Mouse (Mus musculus): ENCODE data around the gene Bri3.
"Not testable (repeated sequence)": the region's sequence is repeated elsewhere in the genome, so short reads cannot be mapped to it uniquely, and the experiment has no call there.

Gene Bri3

DNA sequence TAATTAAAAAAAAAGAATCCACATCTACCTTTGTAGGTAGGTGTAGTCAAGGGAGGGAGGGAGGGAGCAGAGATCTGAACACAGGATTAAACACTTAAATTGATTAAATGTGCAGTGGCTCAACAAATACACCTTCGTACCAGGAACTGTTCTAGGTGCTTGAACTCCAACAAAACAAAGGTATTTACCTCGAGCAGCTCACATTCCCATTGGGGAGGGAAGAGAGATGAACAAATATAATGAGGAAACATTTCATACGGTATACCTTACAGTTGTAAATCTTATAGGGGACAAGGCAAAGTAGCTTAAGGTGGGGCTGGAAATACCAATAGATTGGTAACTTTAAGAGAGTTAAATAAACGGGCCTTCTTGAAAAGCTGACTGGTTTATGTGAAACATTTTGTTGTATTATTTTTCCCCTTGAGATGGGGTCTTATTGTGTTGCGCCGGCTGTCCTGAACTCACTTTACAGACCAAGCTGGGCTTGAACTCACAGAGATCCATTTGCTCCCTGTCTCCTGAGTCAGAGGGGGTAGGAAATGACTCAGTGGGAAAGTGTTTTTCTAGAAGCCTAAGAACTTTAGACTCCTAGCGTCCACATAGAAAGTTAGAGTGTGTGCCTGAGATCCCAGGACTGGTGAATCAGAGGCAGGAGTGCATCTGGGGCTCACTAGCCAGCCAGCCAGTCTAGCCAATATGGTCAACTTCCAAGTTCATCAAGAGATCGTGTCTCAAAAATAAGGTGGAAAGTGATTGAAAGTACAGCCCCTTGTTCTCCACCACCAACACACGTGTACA, 108.2 kb downstream of the Bri3 start:
- in situ Hi-C loops (cut with MboI; ENCODE audit: low sequenced_read_pairs): no loop called here

DNA sequence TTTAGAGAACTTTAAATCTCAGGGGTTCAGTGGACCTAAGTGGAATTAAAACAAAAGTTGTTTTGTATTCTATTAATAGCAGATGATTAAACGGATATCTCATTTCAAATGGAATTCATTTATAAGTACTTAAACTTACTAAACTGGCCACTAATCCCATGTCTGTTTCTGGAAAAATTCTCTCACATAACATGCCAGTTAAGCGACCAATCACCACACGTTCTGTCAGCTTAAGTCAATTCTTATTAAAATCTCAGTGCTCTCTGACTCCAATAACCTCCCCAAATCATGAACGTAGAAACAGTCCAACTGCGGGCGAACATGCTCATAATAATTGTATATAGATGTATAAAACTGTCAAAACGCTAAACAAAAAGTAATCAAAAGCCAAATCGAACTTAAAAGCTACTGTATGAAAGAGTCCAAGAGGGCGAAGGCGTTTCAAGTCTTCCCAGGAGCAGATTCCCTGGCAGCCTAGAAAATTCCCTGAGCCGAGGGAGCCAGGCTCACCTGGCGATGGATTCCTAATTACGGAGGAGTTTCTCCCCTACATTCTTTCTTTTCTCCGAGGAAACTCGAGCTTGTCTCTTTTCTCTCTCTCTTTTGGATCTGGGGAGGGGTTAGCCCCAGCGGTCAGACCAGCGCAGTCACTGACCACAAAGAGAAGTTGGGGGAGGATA, 112.7 kb downstream of the Bri3 start:
- in situ Hi-C loops (cut with MboI; ENCODE audit: low sequenced_read_pairs): no loop called here

DNA sequence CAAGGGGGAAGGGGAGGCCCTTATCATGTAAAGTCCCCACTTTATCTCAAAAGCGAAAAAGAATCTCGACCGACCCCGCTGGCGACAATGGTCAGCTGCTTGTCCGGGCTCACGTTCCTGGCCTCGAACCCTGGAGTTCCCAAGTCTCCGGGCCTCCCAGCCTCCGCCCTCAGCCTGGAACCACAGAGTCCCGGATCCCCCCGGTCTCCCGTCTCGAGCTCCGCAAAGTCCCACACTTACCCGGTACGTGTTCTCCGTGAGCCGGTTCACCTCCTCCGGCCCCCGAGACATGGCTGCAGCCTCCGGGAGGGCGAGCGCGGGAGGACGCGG, 113.3 kb downstream of the Bri3 start:
- in situ Hi-C loops (cut with MboI; ENCODE audit: low sequenced_read_pairs): no loop called here

DNA sequence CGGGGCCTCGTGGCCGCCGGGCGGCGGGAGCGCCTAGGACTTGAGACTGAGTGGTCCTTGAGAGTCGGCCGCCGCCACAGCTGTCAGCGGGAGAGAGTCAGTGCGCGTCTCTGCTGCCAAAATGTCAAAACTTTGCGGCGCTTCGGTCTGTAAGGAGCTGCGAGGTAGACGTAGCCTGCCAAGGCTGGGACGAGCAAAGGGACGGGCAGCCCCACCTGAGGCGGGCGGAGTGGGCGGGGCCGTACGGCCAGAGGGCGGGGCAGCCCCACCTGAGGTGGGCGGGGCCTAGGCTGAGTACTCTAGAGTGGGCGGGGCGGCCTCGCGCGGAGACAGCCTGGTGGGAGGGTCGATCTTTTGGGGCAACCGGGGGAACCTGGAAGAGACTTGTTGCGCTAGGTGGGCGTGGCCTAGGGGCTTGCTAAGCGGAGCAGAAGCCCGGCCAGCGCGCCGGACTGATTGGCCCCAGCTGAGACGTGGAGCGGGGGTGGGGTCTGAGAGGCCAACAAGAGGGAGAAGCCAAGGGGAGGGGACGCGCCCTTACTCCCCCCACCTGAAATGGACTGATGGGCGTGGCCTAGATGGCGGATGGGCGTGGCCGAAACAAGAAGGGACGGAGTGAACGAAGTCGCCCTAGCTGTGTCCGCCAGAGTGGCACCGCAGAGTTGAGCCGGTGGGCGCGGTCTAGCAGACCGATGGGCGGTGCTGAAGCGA, 113.8 kb downstream of the Bri3 start, which contains the start of gene Baiap2l1:
Gene Baiap2l1, minus strand, starts transcription at position 232 of the 711 bp plus-strand sequence.
- in situ Hi-C loops (cut with MboI; ENCODE audit: low sequenced_read_pairs): no loop called here

DNA sequence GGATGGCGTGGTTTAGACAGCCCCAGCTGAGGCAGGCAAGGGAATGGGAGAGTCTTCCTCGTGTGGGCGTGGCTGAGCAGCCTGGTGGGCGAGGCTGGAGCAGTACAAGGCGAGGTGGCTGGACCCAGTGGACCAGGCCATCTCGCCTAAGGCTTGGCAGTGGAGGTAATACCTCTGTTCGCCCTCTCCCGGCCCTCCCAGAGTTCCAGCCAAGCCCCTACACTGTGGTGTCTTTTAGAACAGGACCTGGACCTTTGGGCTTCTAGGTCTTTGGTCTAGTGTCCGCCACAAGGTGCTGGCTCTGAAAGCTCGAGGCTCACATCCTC, 114.3 kb downstream of the Bri3 start:
- in situ Hi-C loops (cut with MboI; ENCODE audit: low sequenced_read_pairs): no loop called here

DNA sequence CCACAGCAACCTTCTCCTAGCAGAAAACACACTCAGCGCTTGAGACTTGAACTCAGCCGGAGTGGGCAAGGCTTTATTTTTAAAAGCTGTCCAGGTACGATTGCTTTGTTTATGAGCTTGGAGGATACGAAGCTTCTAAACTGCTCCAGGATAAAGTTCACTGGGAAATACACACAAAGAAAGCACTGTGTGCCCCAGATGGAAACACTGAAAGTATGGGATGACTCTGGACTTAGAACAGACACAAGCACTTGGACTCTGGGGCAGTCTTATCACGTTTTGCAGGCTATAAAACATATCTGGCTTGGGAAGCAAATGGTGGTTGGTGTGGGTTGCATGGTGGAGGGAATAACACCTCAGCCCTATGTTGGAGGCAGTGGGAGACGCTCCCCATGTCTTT, 115.6 kb downstream of the Bri3 start:
- in situ Hi-C loops (cut with MboI; ENCODE audit: low sequenced_read_pairs): no loop called here

DNA sequence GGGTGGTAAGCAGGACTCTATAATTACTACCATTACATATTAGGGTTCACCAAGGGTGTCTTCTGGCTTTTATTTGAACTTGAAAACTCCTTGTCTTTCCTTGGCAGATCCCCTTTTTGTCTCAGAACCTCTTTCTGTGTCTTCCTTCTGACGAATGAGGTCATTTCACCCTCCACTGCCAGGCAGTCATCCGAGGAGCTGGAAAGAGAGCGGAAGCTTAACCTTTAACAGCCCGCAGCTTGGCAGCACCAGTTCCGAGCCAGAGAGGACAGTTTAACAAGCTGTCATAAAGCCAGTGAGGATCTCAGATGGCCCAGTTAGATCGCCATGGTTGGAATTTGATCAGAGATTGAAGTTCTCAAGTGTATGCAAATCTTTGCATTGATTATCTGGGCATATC, 116.1 kb downstream of the Bri3 start:
- in situ Hi-C loops (cut with MboI; ENCODE audit: low sequenced_read_pairs): no loop called here

DNA sequence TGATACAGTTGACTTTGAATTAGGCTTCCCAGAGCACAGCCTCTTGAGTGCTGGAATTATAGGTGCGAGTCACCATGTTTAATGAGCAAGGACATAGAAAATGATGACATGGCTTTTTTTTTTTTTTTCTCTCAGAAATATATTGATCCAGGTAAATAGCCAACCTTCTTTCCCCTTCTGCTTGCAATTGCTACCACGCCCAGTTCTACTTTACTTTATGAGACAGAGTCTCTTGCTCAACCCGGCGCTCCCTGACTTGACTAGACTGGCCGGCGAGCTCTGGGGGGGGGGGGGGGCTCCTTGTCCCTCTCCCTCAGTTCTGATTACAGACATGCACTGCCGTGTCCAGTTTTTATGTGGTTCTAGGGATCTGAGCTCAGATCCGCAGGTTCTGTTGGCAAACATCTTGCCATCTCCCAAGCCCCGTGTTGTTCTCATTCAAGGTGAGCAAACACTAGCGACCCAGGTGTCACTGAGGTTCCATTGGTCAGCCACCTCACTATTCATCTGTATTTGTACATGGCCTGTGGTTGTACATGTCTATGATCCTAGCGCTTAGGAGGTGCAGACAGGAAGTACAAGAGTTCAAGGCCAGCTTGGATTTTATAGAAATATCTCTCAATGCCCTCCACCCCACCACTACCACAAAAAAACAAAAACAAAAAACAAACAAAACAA, 120.6 kb downstream of the Bri3 start:
- in situ Hi-C loops (cut with MboI; ENCODE audit: low sequenced_read_pairs): no loop called here

DNA sequence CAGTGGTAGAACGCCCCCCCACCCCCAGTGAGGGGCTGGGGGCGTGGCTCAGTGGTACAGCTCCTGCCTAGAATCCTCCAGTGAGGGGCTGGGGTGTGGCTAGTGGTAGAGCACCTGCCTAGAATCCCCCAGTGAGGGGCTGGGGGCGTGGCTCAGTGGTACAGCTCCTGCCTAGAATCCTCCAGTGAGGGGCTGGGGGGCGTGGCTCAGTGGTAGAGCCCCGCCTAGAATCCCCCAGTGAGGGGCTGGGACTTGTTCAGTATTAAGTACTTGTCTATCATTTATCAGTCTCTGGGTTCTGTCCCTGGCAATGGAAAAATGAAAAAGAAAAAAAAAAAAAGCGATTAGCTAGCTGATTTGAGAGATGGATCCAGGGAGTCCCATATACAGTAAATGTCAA, 122.3 kb downstream of the Bri3 start:
- in situ Hi-C loops (cut with MboI; ENCODE audit: low sequenced_read_pairs): not testable (repeated sequence)

DNA sequence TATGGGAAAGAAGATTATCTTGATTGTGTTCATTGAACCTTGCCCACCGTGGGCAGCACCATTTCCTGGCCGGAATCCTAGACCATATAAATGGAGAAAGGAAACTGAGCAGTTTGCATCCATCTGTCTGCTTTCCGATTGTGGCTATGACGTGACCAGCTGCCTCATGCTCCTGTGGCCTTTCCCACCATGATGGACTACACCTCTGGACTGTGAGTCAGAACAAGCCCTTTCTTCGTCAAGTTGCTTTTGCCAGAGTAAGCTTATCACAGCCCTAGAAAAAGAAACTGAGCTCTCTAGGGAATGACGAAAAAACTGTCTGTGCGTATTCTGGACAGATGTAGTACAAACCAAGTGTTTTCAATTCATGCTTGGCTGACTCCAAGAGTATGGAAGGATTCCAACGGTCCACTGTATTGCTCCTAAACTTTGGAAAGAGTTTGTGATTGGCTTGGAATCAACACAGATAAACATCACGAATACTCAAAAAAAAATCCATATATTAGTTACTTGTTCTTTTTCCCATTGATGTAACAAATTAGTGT, 124.5 kb downstream of the Bri3 start:
- in situ Hi-C loops (cut with MboI; ENCODE audit: low sequenced_read_pairs): no loop called here

DNA sequence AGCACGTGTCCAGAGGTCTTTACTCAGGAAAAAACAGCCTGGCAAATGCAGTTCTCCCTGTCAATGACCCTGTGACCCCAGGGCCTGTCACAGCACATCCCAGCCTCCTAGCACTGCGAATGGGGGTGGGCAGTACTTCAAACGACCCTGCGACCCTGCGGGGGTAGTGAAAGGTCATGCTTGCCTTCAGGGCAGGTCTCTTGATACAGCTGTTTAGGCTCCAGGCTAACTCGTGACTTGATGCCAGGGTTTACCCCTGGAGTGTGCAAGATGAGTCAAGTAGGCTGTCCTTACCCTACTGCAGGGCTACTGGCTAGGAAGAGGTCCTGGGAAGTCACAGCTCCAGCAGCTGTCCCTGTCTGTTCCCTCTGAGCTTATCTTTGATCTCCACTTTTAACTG, 126.7 kb downstream of the Bri3 start:
- in situ Hi-C loops (cut with MboI; ENCODE audit: low sequenced_read_pairs): no loop called here

DNA sequence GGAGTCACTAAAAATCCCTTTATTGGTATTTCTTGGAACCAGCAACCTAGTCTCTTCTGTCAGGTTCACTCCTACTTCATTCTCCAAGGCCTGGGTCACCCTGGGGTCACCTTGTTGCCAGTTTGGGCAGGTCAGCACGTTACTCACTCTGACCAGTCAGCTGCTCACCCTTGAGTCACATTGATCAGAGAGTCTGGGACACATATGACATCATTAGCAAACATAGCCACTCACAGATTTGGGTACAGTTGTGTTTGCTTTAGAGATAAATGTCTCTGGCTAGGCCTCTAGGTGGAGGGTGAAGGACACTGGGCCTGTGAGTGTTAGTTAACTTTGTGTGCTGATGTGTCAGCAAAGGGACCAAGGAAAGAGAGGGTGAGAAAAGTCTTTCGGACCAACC, 127.9 kb downstream of the Bri3 start:
- in situ Hi-C loops (cut with MboI; ENCODE audit: low sequenced_read_pairs): no loop called here

DNA sequence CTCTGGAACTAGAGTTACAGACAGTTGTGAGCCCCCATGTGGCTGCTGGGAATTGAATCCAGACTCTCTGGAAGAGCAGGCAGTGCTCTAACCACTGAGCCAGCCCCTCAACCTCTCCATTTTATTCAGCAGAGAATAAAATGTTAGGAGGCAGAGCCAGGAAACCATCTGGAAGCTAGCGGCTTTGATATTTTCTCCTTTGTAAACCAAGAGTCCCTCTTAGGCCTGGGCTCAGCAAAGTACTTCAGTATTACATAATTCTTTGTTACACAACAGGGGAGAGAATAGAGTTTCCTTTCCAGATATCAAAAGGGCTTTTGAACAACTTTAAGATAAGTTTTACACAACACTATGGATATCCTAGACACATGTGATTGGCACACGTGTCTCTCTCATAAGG, 128.6 kb downstream of the Bri3 start:
- in situ Hi-C loops (cut with MboI; ENCODE audit: low sequenced_read_pairs): no loop called here

DNA sequence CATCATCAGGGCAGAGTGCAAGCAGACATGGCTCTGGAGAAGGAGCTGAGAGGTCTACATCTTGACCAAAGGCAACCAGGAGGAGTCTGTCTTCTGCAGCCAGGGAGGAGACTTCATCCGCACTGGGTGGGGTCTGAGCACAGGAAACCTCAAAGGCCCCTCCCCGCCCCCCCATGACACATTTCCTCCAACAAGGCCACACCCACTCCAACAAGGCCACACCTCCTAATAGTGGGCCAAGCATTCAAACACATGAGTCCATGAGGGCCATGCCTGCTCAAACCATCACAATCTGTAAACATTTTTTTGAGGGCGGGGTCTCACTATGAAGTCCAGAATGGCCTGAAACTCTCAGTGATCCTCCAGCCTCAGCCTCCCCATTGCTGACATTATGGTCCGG, 135.2 kb downstream of the Bri3 start:
- in situ Hi-C loops (cut with MboI; ENCODE audit: low sequenced_read_pairs): no loop called here

DNA sequence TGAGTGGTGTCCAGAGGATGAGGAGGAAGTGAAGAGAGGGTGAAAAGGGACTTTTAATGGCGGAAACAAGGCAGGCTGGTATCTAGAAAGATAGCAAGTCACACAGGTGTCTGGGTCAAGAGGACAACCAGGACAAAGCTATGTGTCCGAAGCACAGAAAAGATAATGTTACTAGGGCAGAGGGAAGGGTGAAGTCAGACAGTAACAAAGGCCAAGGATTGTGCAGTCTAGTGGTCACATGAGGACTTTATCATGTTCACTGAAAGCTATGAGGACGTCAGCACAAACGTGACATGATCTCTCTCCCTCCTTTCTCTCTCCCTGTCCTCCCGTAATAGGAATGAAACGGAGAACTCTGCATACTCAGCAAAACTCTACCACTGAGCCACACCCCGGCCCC, 136.5 kb downstream of the Bri3 start:
- in situ Hi-C loops (cut with MboI; ENCODE audit: low sequenced_read_pairs): loop anchor here (10.0 kb wide), 1 partner anchor 354 kb away; no protein-coding TSS in a partner anchor

DNA sequence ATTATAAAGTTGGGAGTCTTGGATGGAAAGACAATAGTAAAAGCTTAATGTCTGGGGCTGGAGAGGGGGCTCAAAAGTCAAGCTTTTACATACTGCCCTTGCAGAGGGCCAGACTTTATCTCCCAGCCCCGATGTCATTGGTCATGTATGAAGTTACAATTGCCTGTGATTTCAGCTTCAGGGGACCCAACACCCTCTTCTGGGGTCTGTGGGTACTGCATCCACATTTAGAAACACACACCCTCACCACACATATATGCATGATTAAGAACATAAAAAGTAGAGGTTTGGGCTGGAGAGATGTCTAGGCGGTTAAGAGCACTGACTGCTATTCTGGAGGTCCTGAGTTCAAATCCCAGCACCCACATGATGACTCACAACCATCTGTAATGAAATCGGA, 137.5 kb downstream of the Bri3 start:
- in situ Hi-C loops (cut with MboI; ENCODE audit: low sequenced_read_pairs): loop anchor here (10.0 kb wide), 1 partner anchor 353 kb away; no protein-coding TSS in a partner anchor

DNA sequence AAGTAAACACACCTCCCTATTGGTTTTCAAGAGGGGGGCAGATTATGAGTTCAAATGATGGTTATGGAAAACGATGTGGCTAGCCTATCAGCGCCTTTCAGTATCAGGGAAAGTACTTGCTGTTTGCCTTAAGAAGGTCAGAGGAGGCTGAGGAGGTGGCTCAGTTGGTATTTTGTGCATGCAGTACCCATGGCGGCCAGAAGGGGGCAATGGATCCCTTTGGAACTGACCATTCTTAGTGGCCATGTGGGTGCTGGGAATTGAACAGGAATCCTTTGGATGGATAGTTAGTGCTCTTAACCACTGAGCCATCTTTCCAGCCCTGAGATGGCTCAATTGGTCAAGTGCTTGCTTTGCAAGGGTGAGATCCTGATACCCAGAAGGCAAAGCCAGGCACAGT, 139.7 kb downstream of the Bri3 start:
- in situ Hi-C loops (cut with MboI; ENCODE audit: low sequenced_read_pairs): loop anchor here (10.0 kb wide), 1 partner anchor 351 kb away; no protein-coding TSS in a partner anchor

DNA sequence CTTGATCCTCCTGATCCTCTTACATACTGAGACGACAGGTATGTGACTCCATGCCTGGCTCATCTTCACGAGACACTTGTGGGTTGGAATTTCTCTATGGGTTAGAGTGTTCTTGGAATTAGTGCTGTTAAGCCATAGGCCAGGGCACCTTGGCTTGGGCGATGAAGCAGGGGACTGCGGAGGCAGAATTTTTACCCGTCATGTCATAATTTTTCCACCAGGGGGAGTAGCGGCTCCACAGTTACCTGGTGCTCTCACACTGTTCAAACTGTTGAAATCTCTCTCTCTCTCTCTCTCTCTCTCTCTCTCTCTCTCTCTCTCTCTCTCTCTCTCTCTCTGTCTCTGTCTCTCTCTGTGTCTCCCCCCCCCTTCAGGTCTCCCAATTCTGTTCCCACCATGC, 143.6 kb downstream of the Bri3 start:
- in situ Hi-C loops (cut with MboI; ENCODE audit: low sequenced_read_pairs): loop anchor here (10.0 kb wide), 1 partner anchor 347 kb away; no protein-coding TSS in a partner anchor

DNA sequence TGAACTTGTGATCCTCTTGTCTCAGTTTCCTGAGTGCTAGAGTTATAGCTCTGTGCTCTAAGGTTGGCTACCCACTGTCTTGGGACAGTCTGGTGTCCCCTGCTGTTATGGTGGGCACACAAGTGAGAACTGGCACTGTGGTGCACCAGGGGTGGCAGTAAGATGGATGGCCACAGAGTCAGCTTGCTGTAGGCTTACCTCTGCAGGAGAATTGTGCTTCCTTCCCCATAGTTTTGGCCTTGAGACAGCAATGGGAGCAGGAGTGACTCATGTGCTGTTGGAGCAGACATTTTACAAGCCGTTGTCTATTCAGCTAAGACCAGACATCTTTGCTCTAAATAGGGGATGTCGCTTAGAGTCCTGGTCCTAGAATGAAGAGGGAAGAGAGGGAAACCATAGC, 149.9 kb downstream of the Bri3 start:
- in situ Hi-C loops (cut with MboI; ENCODE audit: low sequenced_read_pairs): no loop called here

DNA sequence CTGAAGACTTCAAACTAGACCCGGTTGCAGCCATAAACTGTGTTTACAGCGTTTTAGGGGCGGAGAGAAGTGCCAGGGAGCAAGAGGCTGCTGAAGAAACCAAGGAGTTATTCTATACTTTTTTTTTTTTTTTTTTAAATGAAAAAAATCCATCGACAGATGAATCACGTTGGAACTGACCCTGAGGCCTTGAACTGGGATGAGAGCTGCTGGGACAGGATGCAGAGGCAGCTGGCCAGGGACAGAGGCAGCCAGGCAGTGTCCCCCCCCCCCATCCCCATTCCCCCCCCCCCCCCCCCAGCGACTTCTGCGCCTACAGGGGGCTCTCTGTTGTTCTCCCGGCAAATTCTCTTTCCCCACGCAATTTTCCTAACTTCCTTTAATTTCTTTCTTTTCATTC, 153.3 kb downstream of the Bri3 start:
- in situ Hi-C loops (cut with MboI; ENCODE audit: low sequenced_read_pairs): no loop called here

DNA sequence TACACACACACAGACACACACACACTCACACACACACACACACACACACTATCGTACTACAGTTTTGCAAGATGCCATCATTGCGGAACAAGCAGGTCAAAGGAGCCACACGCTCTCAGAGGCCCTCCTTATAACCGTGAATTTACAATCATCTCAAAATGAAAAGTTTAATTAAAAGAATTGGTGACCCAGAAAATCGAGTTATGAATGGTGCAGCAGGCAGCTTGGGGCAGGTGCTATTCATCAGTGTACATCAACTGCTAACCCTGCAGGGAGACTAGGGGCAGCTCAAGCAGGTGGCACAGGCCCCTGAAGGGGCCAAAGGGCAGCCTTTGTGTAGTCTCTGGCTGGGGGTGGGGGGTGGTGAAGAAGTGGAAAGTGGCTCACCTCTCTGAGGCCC, 156.6 kb downstream of the Bri3 start:
- in situ Hi-C loops (cut with MboI; ENCODE audit: low sequenced_read_pairs): no loop called here

Data from CH12F3 (cell line).